Mouse (Mus musculus) cerebellum, adult 2 months (tissue): ENCODE measurements at regions not wholly inside any gene's neighbourhood (a gene's known extent, or its start where the extent isn't known, plus 50 kb on each side); places are given as distances from the start of the nearest gene placed in this dataset.

Experiments used
- DNase-seq, 2 experiments: peaks; one replicate each; pipeline ENCODE4 v3.0.0; 2021
- H3K27ac ChIP-seq: fragments of 200-500 bp; 2 replicates; pipeline ENCODE4 v1.5.1; 2012; ENCODE audit warnings: low read length, control low read depth, inconsistent platforms; ENCODE audit not compliant: insufficient read depth
- H3K27me3 ChIP-seq: fragments of 200-500 bp; 2 replicates; pipeline ENCODE4 v1.6.1; 2012; ENCODE audit warnings: inconsistent platforms, mild to moderate bottlenecking, low read length, moderate library complexity; ENCODE audit not compliant: control insufficient read depth, insufficient read depth
- H3K4me1 ChIP-seq: fragments of 200-500 bp; 2 replicates; pipeline ENCODE4 v1.6.1; 2011; ENCODE audit warnings: low read length; ENCODE audit not compliant: control insufficient read depth, insufficient read depth
- H3K4me3 ChIP-seq: fragments of 200-500 bp; replicated peaks from 2 replicates; pipeline ENCODE3; 2011; ENCODE audit warnings: mild to moderate bottlenecking, low read depth, low read length, control low read depth; ENCODE audit not compliant: insufficient read depth
- CTCF ChIP-seq: fragments of 200-500 bp; IDR thresholded peaks from 2 replicates; pipeline ENCODE4 v1.5.1; 2011; ENCODE audit warnings: low read depth, mild to moderate bottlenecking, control low read depth, low read length, moderate library complexity, borderline replicate concordance; ENCODE audit not compliant: insufficient read depth
- POLR2A ChIP-seq: fragments of 200-500 bp; IDR thresholded peaks from 2 replicates; pipeline ENCODE4 v1.6.1; 2011; ENCODE audit warnings: low read length, control low read depth, borderline replicate concordance; ENCODE audit not compliant: insufficient read depth
- WGBS: fragments of 180-500 bp; shearing (Covaris S2); methylation state at CpG from one replicate; pipeline ENCODE4 v1.1.7; 2018; 5-methylcytosine and 5-hydroxymethylcytosine counted together

DNA sequence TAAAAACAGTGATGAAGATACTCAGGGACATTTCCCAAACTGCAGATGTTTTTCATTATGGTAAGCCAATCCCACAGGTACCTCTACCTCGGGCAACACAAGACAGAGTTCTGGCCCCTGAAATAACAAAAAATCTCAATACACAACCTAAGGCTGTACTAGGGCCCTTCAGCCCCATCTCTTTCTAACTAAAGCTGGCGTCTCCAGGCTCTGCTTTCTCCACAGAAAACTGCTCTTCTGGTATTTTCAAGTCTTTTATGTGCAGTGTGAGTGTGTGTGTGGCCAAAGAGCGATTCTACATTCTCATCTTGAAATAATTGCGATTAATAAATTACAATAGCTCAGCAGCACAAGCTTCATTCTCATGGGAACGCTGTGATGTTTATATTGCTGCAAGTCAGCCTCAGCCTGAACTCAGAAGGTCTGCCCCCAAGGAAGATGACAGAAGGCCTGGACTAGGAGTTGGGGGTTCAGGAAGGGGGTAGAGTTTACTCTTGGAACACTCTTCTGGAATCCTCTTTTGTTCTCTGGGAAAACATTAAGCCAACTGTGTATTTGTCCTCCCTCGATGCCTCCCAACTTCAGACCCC, 173.5 kb downstream of the Nuf2 start:
- no peaks in the 10 kb centered on the region for H3K27me3 ChIP-seq
- H3K27ac ChIP-seq = no peak overlapping the region
- no peak for TF ChIP-seq CTCF
- no peak for TF ChIP-seq POLR2A
- no peak overlapping the region for H3K4me3 ChIP-seq
- H3K4me1 ChIP-seq = no peaks in the 10 kb centered on the region
- WGBS = 87% methylated on average over 6 of the region's 6 CpGs
- no peak for DNase-seq

DNA sequence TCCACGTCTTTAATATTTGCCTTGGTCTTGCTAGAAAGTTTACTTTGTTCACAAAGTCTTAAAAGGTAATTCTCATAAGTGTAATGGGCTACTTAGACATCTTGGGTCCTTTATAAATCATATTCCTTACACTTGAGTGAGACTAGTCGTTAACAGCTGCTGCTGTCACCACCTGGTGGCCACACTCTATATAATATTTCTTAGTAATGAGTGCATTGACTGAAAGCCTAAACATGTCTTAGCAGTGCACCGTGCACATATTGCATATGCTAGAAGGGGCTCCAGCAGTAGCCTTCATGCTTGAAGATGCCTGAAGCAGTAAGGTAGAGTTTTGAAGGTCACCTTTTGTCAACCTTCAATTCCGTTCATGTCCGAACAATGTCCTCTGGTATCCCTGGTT, 177.2 kb downstream of the Nuf2 start:
- H3K4me1 ChIP-seq = no peaks in the 10 kb centered on the region
- H3K27ac ChIP-seq = no peak overlapping the region
- WGBS = 63% methylated on average over 5 of the region's 5 CpGs
- TF ChIP-seq CTCF = no peak
- no peak for TF ChIP-seq POLR2A
- H3K27me3 ChIP-seq = no peaks in the 10 kb centered on the region
- no peak overlapping the region for H3K4me3 ChIP-seq
- no peak for DNase-seq

DNA sequence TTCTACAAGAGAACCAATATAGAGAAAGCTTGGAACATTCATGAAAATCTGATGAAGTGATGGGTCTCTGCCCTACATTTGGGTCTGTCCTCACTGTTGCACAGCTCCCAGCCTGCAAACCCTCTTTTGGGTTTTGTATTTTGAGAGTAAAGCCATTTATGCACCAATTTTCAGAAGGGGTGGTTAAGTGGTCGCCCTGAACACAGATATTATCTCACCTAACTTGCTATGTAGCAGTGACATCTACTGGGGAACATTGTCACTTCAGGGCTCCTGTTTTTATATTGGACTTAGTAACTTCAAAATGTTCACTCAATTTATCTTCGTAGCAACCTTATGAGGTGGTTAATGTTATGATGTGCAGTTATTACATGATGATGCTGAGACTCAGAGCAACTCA, 183.6 kb downstream of the Nuf2 start:
- H3K27ac ChIP-seq = no peak overlapping the region
- TF ChIP-seq POLR2A (no peak), CTCF (no peak)
- no peak overlapping the region for H3K4me3 ChIP-seq
- no peak for DNase-seq
- 36% methylated on average over 2 of the region's 2 CpGs for WGBS
- H3K4me1 ChIP-seq = no peaks in the 10 kb centered on the region
- no peaks in the 10 kb centered on the region for H3K27me3 ChIP-seq

DNA sequence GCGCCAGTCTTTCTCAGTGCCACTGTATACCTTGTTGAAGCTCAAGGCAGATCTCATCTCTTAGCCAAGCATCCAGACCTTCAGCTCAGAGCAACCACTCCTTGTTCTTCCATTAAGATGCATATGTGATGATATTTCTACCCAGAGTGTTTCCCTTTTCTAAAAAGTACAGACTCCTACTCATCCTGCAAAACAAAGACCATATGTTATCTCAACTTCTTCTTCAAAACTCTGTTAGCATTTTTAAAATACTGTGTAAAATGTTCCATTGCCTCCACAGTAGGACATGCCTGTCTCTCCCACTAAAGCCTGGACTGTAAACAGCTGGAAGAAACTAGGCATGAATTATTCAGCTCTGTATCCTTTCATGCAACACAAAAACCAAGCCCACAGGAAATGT, 184.4 kb downstream of the Nuf2 start:
- no peak for DNase-seq
- WGBS = 91% methylated on average over 1 of the region's 1 CpGs
- H3K27ac ChIP-seq = no peak overlapping the region
- H3K4me1 ChIP-seq = no peaks in the 10 kb centered on the region
- H3K27me3 ChIP-seq = no peaks in the 10 kb centered on the region
- no peak overlapping the region for H3K4me3 ChIP-seq
- TF ChIP-seq CTCF (no peak), POLR2A (no peak)

DNA sequence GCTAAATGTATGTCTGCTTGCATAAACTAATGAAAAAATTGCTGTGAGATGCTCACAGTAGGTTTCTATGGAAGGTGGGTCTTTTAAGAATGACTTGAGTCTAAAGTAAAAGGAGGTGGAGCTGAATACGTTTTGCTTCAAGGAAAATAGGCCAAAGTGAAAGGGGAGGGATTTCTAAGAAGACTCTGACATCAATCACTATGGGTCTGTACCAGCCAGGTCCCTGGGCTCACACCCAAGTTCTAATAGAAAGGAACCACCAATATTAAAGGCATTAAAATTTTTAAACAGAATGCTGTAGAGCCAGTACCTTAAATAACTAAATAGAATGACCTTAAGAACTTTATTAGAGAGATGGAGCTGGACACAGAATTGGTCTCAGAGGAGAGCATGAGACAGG, 190.1 kb downstream of the Nuf2 start:
- H3K27ac ChIP-seq = no peak overlapping the region
- DNase-seq = no peak
- WGBS = 43% methylated on average over 1 of the region's 1 CpGs
- TF ChIP-seq CTCF = no peak
- no peak for TF ChIP-seq POLR2A
- no peaks in the 10 kb centered on the region for H3K4me1 ChIP-seq
- H3K27me3 ChIP-seq = no peaks in the 10 kb centered on the region
- no peak overlapping the region for H3K4me3 ChIP-seq

DNA sequence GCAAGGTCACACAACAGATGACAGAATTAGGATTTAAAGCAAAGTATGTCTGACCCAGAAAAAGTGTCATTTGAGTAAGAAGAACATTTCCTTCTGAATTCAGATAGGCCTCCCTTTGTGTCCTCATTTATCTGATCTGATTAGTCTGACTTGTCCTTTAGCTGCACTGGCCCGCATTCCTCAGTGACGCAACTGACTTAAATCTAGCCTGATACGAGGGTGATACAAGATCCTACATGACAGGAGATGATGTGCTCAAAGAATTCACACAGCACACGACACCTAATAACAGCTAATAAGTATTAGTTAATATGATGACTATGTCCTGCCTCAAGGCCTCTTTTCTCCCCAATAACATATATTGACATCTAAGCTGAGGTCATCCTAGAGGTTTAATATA, 192.8 kb downstream of the Nuf2 start:
- WGBS = 72% methylated on average over 4 of the region's 4 CpGs
- Histone ChIP-seq H3K4me1 (no peaks in the 10 kb centered on the region), H3K27ac (no peak overlapping the region), H3K4me3 (no peak overlapping the region), H3K27me3 (no peaks in the 10 kb centered on the region)
- DNase-seq = no peak
- no peak for TF ChIP-seq CTCF

DNA sequence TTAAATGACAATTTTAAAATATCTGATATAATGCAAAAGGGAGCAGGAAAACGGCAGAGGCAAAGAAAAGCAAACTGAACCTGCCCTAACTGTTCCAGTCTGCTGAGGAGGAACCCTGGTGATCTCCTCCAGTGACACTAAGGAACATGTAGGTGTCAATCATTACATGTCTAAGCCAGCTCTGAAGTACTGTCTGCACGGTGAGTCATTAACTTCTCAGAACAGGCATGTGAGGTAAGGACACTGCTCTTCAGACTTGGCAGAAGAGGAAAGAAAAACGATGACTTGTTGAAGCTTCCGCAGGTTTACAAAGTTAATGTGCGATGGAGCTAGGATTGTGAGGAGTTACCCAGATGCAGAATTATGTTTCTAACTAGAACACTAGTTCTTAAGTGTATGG, 199.1 kb downstream of the Nuf2 start:
- no peaks in the 10 kb centered on the region for H3K4me1 ChIP-seq
- H3K27me3 ChIP-seq = no peaks in the 10 kb centered on the region
- TF ChIP-seq CTCF (no peak), POLR2A (no peak)
- no peak for DNase-seq
- no peak overlapping the region for H3K27ac ChIP-seq
- H3K4me3 ChIP-seq = no peak overlapping the region
- WGBS = 93% methylated on average over 5 of the region's 5 CpGs

DNA sequence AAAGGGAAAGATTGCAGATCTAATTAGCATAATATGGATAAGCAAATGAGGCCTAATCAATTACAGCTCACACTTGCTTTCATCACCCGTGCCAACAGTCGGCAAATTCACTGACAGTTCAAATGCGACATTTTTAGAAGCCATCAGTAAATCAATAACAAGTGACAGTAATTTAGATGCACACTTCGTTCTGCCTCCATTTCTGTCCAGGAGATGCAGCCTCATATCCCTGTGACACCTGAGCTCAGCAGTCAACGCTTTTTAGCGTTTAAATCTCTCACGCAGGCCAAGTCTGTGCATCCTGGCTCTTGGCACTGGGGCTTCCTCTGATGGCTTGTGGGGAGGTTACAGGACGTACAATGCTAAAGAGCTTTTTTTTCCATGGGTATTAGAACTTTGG, 218.0 kb downstream of the Nuf2 start:
- Histone ChIP-seq H3K27ac (no peak overlapping the region), H3K27me3 (no peaks in the 10 kb centered on the region), H3K4me3 (no peak overlapping the region), H3K4me1 (no peaks in the 10 kb centered on the region)
- TF ChIP-seq POLR2A (no peak), CTCF (no peak)
- no peak for DNase-seq
- WGBS = 34% methylated on average over 8 of the region's 8 CpGs

DNA sequence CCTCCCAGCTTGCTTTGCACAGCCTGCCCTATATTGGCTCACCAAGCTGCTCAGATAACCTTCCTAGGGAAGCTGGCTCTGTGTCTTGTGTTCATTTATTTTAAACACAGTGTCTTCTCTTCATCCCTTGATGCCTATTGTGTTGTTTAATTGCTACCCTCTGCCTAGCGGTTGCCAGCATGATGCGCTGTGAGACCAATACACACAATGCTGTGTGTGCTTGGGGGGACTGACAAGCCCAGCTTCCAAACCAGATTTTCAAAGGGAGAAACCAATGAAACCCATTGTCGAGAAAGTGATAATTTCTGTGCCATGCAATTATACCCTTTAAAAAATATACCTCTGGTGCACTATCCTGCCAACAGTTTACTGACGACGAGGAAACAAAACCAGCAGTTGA, 247.8 kb downstream of the Nuf2 start:
- Histone ChIP-seq H3K27ac (no peak overlapping the region), H3K4me1 (no peaks in the 10 kb centered on the region), H3K27me3 (no peaks in the 10 kb centered on the region), H3K4me3 (no peak overlapping the region)
- no peak for DNase-seq
- WGBS = 91% methylated on average over 5 of the region's 5 CpGs
- TF ChIP-seq POLR2A = no peak
- TF ChIP-seq CTCF = no peak
